Mouse (Mus musculus): ENCODE measurements around the gene Cfap44. TPM values are rescaled to one million over a fixed set of nuclear protein-coding genes. Genes with fewer than 3 reads are reported as not detected.

Cfap44 gene
- polyA plus RNA-seq, 1 experiment, result 4.8 TPM

DNA sequence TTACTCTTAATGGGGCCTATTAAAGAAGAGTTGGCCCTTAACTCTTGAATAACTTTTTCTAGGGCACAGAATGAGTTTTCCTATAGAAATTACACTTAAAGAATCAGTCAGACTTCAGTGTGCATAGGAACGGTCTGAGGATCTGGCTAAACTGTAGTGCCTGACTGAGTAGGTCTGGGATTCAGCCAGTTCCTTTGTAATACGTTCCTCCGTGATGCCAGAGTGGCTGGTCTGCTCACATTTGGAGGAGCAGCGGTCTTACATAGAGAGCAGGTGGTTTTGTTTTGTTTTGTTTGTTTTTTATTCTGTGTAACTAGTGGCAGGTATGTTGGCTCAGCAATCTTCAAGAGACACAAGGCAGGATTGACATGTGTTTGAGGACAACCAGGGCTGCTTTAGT, 14.6 kb upstream of the Cfap44 start:
- DNase-seq, result no peak
- Histone ChIP-seq H3K4me3 (replicated peaks; ENCODE audit: extremely low read depth, low read depth, low read length) (no peak overlapping the region), H3K4me1 (ENCODE audit: control insufficient read depth, insufficient read depth, low read length) (no peaks in the 10 kb centered on the region)
- no peak for TF ChIP-seq CTCF (IDR thresholded peaks at IDR 0.05; ENCODE audit: insufficient read depth, low read length)
- no peak for TF ChIP-seq POLR2A (IDR thresholded peaks at IDR 0.05; ENCODE audit: borderline replicate concordance, extremely low read depth, low read depth, low read length)
- WGBS, result 80% methylated on average over 4 of the region's 4 CpGs

DNA sequence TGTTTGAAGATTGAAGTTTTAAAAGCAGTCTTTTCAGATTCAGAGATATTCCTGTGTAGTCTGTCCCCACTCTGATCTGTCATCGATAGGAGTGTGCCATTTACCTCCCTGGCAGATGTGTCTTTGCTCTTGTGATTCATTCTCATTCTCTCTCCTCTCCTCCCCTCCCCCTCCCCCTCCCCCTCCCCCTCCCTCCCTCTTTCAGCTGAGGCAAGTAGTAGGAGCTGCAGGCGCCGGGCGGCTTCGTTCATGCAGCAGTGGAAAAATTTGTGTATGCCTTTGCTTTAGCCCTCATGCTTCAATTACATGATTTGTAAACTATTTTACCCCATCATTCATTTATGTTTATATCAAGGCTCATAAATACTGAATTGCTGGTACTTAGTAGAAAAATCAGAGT, 13.0 kb upstream of the Cfap44 start:
- WGBS, result 61% methylated on average over 2 of the region's 5 CpGs
- DNase-seq, result no peak
- no peak overlapping the region for H3K4me3 ChIP-seq (replicated peaks; ENCODE audit: extremely low read depth, low read depth, low read length)

DNA sequence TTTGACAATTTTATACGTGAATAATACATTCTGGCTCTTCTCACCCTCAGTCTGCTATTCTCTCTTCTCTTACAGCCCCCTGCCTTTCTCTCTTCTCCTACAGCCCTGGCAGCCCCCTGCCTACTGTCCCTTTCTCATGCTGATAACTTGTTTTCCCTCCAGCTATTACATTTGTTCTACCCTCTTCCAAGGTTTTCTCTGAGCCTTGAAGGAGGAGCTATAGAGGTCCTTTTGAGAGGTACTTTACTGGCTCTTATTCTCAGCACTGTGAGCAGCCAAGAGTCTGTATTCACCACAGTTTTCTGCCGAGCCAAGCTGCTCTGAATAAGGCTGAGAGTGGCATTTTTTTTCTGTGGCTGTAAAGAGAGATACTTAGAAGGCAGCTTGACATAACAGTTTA, 11.0 kb upstream of the Cfap44 start:
- Histone ChIP-seq H3K4me1 (ENCODE audit: control insufficient read depth, insufficient read depth, low read length) (no peaks in the 10 kb centered on the region), H3K4me3 (replicated peaks; ENCODE audit: extremely low read depth, low read depth, low read length) (no peak overlapping the region)
- TF ChIP-seq CTCF (IDR thresholded peaks at IDR 0.05; ENCODE audit: insufficient read depth, low read length), result no peak
- TF ChIP-seq POLR2A (IDR thresholded peaks at IDR 0.05; ENCODE audit: borderline replicate concordance, extremely low read depth, low read depth, low read length), result no peak
- DNase-seq, result no peak
- WGBS, result 60% methylated on average over 2 of the region's 2 CpGs

More for the DNA sequence above, 13.0 kb upstream of the Cfap44 start:
- TF ChIP-seq POLR2A (IDR thresholded peaks at IDR 0.05; ENCODE audit: borderline replicate concordance, extremely low read depth, low read depth, low read length) (no peak), CTCF (IDR thresholded peaks at IDR 0.05; ENCODE audit: insufficient read depth, low read length) (no peak)
- no peaks in the 10 kb centered on the region for H3K4me1 ChIP-seq (ENCODE audit: control insufficient read depth, insufficient read depth, low read length)

DNA sequence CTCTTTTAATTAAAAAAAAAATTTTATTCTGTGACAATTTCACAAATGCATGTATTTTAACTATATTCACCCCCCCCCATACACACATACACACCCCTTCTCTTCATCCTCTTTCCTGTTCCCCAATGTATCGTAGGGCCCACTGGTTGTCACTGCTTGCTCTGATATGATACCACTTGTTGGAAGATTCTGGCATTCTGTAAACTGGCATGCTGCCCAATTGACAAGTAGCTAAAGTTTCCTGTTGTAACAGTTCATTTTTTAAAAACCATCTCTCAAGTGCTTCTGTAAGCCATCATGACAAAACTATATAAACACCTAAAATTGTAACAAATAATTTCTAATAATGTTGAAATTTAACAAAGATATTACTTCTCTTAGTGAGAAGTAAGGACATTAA, 10.3 kb upstream of the Cfap44 start:
- WGBS, result 70% methylated on average over 1 of the region's 1 CpGs
- TF ChIP-seq CTCF (IDR thresholded peaks at IDR 0.05; ENCODE audit: insufficient read depth, low read length) (no peak), POLR2A (IDR thresholded peaks at IDR 0.05; ENCODE audit: borderline replicate concordance, extremely low read depth, low read depth, low read length) (no peak)

DNA sequence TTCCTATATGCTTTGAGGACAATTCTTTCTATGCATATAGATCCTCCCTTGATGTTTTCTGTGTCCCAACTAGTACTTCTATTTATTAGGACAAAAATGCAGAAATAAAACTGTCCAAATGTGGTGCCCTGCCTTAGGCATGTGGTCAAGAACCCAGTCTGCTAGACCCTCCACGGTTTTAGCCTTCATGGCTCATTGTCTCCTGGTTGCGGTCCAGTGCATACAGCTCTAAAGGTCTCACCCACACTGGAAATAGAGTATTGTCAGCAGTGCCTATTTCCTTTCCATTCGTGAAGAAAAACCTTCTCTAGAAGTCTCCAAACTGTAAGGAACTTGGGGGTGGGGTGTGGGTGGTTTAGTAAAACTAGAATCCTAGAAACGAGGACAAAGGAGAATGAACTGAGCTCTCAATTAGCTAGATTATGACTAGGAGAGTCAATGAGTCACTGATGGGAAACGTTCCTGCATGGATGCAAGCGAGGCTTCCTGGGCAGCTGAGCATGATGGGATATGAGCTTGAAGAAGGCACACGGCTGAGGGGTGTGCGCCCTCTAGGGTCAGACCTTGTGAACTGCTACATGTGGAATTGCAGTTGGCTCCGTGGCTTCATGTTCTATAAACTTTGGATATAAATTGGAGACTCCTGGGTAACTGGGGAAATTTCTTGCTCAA, 2.6 kb upstream of the Cfap44 start:
- no peak for TF ChIP-seq POLR2A (IDR thresholded peaks at IDR 0.05; ENCODE audit: borderline replicate concordance, extremely low read depth, low read depth, low read length)
- peak; percentile 92 for TF ChIP-seq CTCF (IDR thresholded peaks at IDR 0.05; ENCODE audit: insufficient read depth, low read length)
- peak; percentile 25 for DNase-seq
- WGBS, result 33% methylated on average over 9 of the region's 9 CpGs
- Histone ChIP-seq H3K4me1 (ENCODE audit: control insufficient read depth, insufficient read depth, low read length) (0 out of 2 replicates have a peak, but pooled peaks cover 2% of the 10 kb centered on the region), H3K4me3 (replicated peaks; ENCODE audit: extremely low read depth, low read depth, low read length) (no peak overlapping the region)

More for the DNA sequence above, 10.3 kb upstream of the Cfap44 start:
- H3K4me3 ChIP-seq (replicated peaks; ENCODE audit: extremely low read depth, low read depth, low read length), result no peak overlapping the region
- no peak for DNase-seq
- H3K4me1 ChIP-seq (ENCODE audit: control insufficient read depth, insufficient read depth, low read length), result no peaks in the 10 kb centered on the region

DNA sequence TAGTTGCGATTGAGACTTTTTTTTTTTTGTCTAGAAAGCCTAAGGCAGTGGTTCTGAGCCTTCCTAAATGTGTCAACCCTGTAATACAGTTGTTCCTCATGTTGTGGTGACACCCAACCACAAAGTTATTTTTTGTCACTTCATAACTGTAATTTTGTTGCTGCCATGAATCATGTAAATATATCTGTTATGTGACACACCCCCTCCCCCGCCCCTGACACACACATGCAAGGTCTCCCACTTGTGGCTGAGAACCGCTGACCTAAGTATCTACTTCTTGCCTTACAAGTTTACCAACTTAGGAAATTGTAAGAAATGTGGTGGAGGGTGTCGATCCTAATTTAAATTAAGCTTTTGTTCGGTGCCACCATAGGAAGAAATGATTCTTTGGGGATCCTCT, 10.3 kb downstream of the Cfap44 start:
- 85% methylated on average over 5 of the region's 5 CpGs for WGBS
- no peak for TF ChIP-seq CTCF (IDR thresholded peaks at IDR 0.05; ENCODE audit: insufficient read depth, low read length)
- no peak for TF ChIP-seq POLR2A (IDR thresholded peaks at IDR 0.05; ENCODE audit: borderline replicate concordance, extremely low read depth, low read depth, low read length)
- Histone ChIP-seq H3K4me1 (ENCODE audit: control insufficient read depth, insufficient read depth, low read length) (no peaks in the 10 kb centered on the region), H3K4me3 (replicated peaks; ENCODE audit: extremely low read depth, low read depth, low read length) (no peak overlapping the region)
- no peak for DNase-seq

DNA sequence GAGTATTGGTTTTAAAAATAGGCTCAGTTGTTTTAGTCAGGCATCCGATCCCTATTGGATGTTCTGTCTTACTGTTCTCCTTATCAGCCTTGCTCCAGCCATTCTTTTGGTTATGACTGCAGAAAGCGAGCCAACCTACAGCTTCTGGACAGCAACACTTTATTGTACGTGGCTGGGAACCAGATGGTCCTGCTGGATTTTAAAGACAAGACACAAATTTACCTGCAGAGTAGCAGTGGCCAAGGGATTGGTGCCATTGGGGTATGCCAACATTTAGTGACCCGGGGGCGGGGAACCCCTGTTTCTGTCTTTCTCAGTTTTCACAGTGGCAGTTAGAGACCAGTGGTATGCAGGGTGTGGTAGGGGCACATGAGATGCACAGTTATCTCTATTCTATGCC, 12.6 kb downstream of the Cfap44 start:
- H3K4me3 ChIP-seq (replicated peaks; ENCODE audit: extremely low read depth, low read depth, low read length), result no peak overlapping the region
- TF ChIP-seq POLR2A (IDR thresholded peaks at IDR 0.05; ENCODE audit: borderline replicate concordance, extremely low read depth, low read depth, low read length) (no peak), CTCF (IDR thresholded peaks at IDR 0.05; ENCODE audit: insufficient read depth, low read length) (no peak)
- no peaks in the 10 kb centered on the region for H3K4me1 ChIP-seq (ENCODE audit: control insufficient read depth, insufficient read depth, low read length)
- DNase-seq, result no peak
- 84% methylated on average over 5 of the region's 5 CpGs for WGBS

DNA sequence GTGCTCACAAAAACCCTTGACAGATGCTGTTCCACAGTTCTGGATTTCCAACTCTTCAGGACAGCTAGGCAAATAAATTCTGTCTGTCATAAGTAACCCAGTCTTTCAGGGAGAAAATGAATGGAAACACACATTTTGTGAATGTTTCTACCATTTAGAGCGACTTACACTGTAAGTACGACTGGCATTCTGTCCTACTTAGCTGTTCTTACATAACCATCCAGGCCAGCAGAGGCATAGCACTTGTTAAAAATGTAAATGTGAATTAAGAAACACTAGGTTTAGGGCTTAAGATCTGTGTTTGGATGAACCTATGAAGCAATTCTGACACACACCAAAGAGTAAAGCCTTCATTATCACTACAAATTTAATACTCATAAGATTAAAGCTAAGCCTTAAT, 13.7 kb downstream of the Cfap44 start:
- DNase-seq, result no peak
- H3K4me1 ChIP-seq (ENCODE audit: control insufficient read depth, insufficient read depth, low read length), result no peaks in the 10 kb centered on the region
- TF ChIP-seq POLR2A (IDR thresholded peaks at IDR 0.05; ENCODE audit: borderline replicate concordance, extremely low read depth, low read depth, low read length) (no peak), CTCF (IDR thresholded peaks at IDR 0.05; ENCODE audit: insufficient read depth, low read length) (no peak)
- 93% methylated on average over 2 of the region's 2 CpGs for WGBS
- no peak overlapping the region for H3K4me3 ChIP-seq (replicated peaks; ENCODE audit: extremely low read depth, low read depth, low read length)

DNA sequence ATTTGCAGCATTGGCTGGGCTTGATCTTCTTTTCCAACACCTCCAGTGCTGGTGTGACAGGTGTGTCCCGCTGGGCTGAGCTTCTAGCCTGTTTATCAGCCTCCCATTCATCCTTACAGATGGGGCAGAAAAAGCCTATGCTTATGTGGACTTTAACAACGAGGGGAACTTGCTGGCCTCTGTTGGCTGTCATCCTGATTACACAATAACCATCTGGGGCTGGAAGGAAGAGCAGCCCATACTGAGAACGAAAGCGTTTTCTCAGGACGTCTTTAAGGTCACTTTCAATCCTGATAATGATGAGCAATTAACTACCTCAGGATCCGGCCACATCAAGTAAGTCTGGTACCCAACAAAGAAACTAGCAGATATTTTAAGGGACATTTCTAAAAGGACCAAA, 15.6 kb downstream of the Cfap44 start:
- 48% methylated on average over 6 of the region's 6 CpGs for WGBS
- DNase-seq, result no peak
- Histone ChIP-seq H3K4me3 (replicated peaks; ENCODE audit: extremely low read depth, low read depth, low read length) (no peak overlapping the region), H3K4me1 (ENCODE audit: control insufficient read depth, insufficient read depth, low read length) (no peaks in the 10 kb centered on the region)
- TF ChIP-seq POLR2A (IDR thresholded peaks at IDR 0.05; ENCODE audit: borderline replicate concordance, extremely low read depth, low read depth, low read length) (no peak), CTCF (IDR thresholded peaks at IDR 0.05; ENCODE audit: insufficient read depth, low read length) (no peak)

DNA sequence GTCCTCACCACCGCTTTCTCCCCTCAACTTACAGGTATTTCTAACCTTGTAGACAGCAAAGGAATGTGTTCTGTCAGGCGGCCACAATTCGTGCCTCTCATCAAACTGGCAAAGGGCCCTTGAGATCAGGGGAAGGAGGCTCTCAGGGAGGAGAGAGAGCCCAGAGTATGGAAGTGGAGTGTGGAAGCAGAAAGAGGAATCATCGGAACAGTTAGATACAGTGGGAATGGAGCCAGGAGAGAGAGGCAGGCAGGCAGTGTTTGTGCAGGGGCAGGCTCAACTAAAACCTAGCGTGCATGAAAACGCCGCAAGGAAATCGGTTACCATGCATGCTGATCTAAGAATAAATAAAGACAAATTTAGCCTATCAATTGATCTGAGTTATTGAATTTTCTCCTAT, 23.0 kb downstream of the Cfap44 start:
- 46% methylated on average over 8 of the region's 8 CpGs for WGBS
- Histone ChIP-seq H3K4me3 (replicated peaks; ENCODE audit: extremely low read depth, low read depth, low read length) (no peak overlapping the region), H3K4me1 (ENCODE audit: control insufficient read depth, insufficient read depth, low read length) (no peaks in the 10 kb centered on the region)
- no peak for DNase-seq
- TF ChIP-seq POLR2A (IDR thresholded peaks at IDR 0.05; ENCODE audit: borderline replicate concordance, extremely low read depth, low read depth, low read length) (no peak), CTCF (IDR thresholded peaks at IDR 0.05; ENCODE audit: insufficient read depth, low read length) (no peak)

Data from lung, adult 2 months (tissue).